Mouse (Mus musculus) cerebellum, adult 2 months (tissue): ENCODE data around the gene Dock2. TPM values are rescaled to one million over a fixed set of nuclear protein-coding genes. Genes with fewer than 3 reads are reported as not detected.

Experiments used
- DNase-seq, 2 experiments: peaks; one replicate each; pipeline ENCODE4 v3.0.0; 2021
- H3K27ac ChIP-seq: fragments of 200-500 bp; 2 replicates; pipeline ENCODE4 v1.5.1; 2012; ENCODE audit warnings: low read length, control low read depth, inconsistent platforms; ENCODE audit not compliant: insufficient read depth
- H3K27me3 ChIP-seq: fragments of 200-500 bp; 2 replicates; pipeline ENCODE4 v1.6.1; 2012; ENCODE audit warnings: inconsistent platforms, mild to moderate bottlenecking, low read length, moderate library complexity; ENCODE audit not compliant: control insufficient read depth, insufficient read depth
- H3K4me1 ChIP-seq: fragments of 200-500 bp; 2 replicates; pipeline ENCODE4 v1.6.1; 2011; ENCODE audit warnings: low read length; ENCODE audit not compliant: control insufficient read depth, insufficient read depth
- H3K4me3 ChIP-seq: fragments of 200-500 bp; replicated peaks from 2 replicates; pipeline ENCODE3; 2011; ENCODE audit warnings: mild to moderate bottlenecking, low read depth, low read length, control low read depth; ENCODE audit not compliant: insufficient read depth
- CTCF ChIP-seq: fragments of 200-500 bp; IDR thresholded peaks from 2 replicates; pipeline ENCODE4 v1.5.1; 2011; ENCODE audit warnings: low read depth, mild to moderate bottlenecking, control low read depth, low read length, moderate library complexity, borderline replicate concordance; ENCODE audit not compliant: insufficient read depth
- POLR2A ChIP-seq: fragments of 200-500 bp; IDR thresholded peaks from 2 replicates; pipeline ENCODE4 v1.6.1; 2011; ENCODE audit warnings: low read length, control low read depth, borderline replicate concordance; ENCODE audit not compliant: insufficient read depth
- WGBS: fragments of 180-500 bp; shearing (Covaris S2); methylation state at CpG from one replicate; pipeline ENCODE4 v1.1.7; 2018; 5-methylcytosine and 5-hydroxymethylcytosine counted together
- polyA plus RNA-seq: library from polyadenylated mRNA; depleted of rRNA; stranded (reverse); fragments of >200 nt; gene quantifications from 2 replicates; pipeline ENCODE4 v1.2.3, GENCODE M21; 2012

Dock2 gene
- polyA plus RNA-seq, 1 experiment: 0.69 TPM

GRCm38 (mm10) chr11:34406850-34407249 lies 376.8 kb downstream of the Dock2 start:
- H3K4me1 ChIP-seq: no peaks in the 10 kb centered on the region
- TF ChIP-seq CTCF (no peak), POLR2A (no peak)
- no peaks in the 10 kb centered on the region for H3K27me3 ChIP-seq
- H3K27ac ChIP-seq: no peak overlapping the region
- DNase-seq: no peak
- WGBS: 33% methylated on average over 5 of the region's 5 CpGs
- no peak overlapping the region for H3K4me3 ChIP-seq

- WGBS: 70% methylated on average over 8 of the region's 8 CpGs
- Histone ChIP-seq H3K27ac (no peak overlapping the region), H3K4me1 (no peaks in the 10 kb centered on the region), H3K4me3 (no peak overlapping the region), H3K27me3 (no peaks in the 10 kb centered on the region)
- DNase-seq: no peak
- TF ChIP-seq POLR2A (no peak), CTCF (no peak)
Measured at GRCm38 (mm10) chr11:34406309-34406708, 377.4 kb downstream of the Dock2 start.

GRCm38 (mm10) chr11:34405311-34405710 lies 378.4 kb downstream of the Dock2 start:
- 91% methylated on average over 1 of the region's 1 CpGs for WGBS
- Histone ChIP-seq H3K4me3 (no peak overlapping the region), H3K27me3 (no peaks in the 10 kb centered on the region), H3K4me1 (no peaks in the 10 kb centered on the region), H3K27ac (no peak overlapping the region)
- no peak for TF ChIP-seq CTCF
- no peak for DNase-seq

GRCm38 (mm10) chr11:34401343-34401742 lies 382.3 kb downstream of the Dock2 start:
- H3K4me1 ChIP-seq: no peaks in the 10 kb centered on the region
- WGBS: 82% methylated on average over 8 of the region's 8 CpGs
- H3K27ac ChIP-seq: no peak overlapping the region
- TF ChIP-seq CTCF (no peak), POLR2A (no peak)
- no peak overlapping the region for H3K4me3 ChIP-seq
- DNase-seq: no peak
- H3K27me3 ChIP-seq: no peaks in the 10 kb centered on the region

GRCm38 (mm10) chr11:34398555-34398954 lies 385.1 kb downstream of the Dock2 start:
- Histone ChIP-seq H3K27ac (no peak overlapping the region), H3K4me3 (no peak overlapping the region), H3K27me3 (no peaks in the 10 kb centered on the region), H3K4me1 (no peaks in the 10 kb centered on the region)
- no peak for DNase-seq
- WGBS: 90% methylated on average over 2 of the region's 2 CpGs
- TF ChIP-seq POLR2A (no peak), CTCF (no peak)

- Histone ChIP-seq H3K27ac (no peak overlapping the region), H3K4me3 (no peak overlapping the region), H3K27me3 (no peaks in the 10 kb centered on the region), H3K4me1 (no peaks in the 10 kb centered on the region)
- DNase-seq: no peak
- no peak for TF ChIP-seq CTCF
- TF ChIP-seq POLR2A: no peak
- 89% methylated on average over 5 of the region's 5 CpGs for WGBS
Measured at GRCm38 (mm10) chr11:34397661-34398060, 386.0 kb downstream of the Dock2 start.

- no peak overlapping the region for H3K4me3 ChIP-seq
- TF ChIP-seq POLR2A: no peak
- no peak for TF ChIP-seq CTCF
- no peak for DNase-seq
- no peaks in the 10 kb centered on the region for H3K27me3 ChIP-seq
- WGBS: 87% methylated on average over 3 of the region's 3 CpGs
- no peaks in the 10 kb centered on the region; the same call in 1 of the 2 replicates for H3K4me1 ChIP-seq
- no peak overlapping the region for H3K27ac ChIP-seq
Measured at GRCm38 (mm10) chr11:34395802-34396201, 387.9 kb downstream of the Dock2 start.

GRCm38 (mm10) chr11:34392105-34392504 lies 391.6 kb downstream of the Dock2 start:
- no peaks in the 10 kb centered on the region for H3K27me3 ChIP-seq
- 31% methylated on average over 4 of the region's 4 CpGs for WGBS
- H3K27ac ChIP-seq: no peak overlapping the region
- H3K4me1 ChIP-seq: no peaks in the 10 kb centered on the region; the same call in 1 of the 2 replicates
- no peak for TF ChIP-seq CTCF
- TF ChIP-seq POLR2A: no peak
- no peak for DNase-seq
- no peak overlapping the region for H3K4me3 ChIP-seq
